Mouse (Mus musculus) lung, postnatal 14 days (tissue): ENCODE results near the gene Crlf2.

Experiments
- DNase-seq: peaks from one replicate; pipeline ENCODE4 v3.0.0; 2021

Gene Crlf2

GRCm38 (mm10) chr5:109547112-109547511, 11.7 kb downstream of the Crlf2 start:
- DNase-seq, result no peak

- no peak for DNase-seq
Observed at GRCm38 (mm10) chr5:109509679-109510078, 49.1 kb downstream of the Crlf2 start.

GRCm38 (mm10) chr5:109506729-109507128, 52.1 kb downstream of the Crlf2 start:
- DNase-seq, result peak; percentile 2
